Mouse (Mus musculus) liver, embryonic 11.5 days (tissue): ENCODE results near the gene Kat6b. TPM values are rescaled to one million over a fixed set of nuclear protein-coding genes. Genes with fewer than 3 reads are reported as not detected.

ENCODE experiments used
- ATAC-seq: fragments of 200-750 bp; cut with Nextera tagmentation; replicated peaks from 2 replicates; pipeline ENCODE4 v1.8.0; 2017; ENCODE audit warnings: moderate number of reproducible peaks, mild to moderate bottlenecking, moderate TSS enrichment, moderate library complexity; ENCODE audit not compliant: low FRiP score
- DNase-seq: peaks from one replicate; pipeline ENCODE4 v3.0.0-alpha.2; 2017; ENCODE audit warnings: low spot score
- H3K27ac ChIP-seq: fragments of 300-500 bp; sonication (generic); 2 replicates; pipeline ENCODE4 v1.5.1; 2014; ENCODE audit warnings: mild to moderate bottlenecking, low read depth, low read length, control low read depth
- H3K27me3 ChIP-seq: fragments of 300-500 bp; sonication (generic); replicated peaks from 2 replicates; pipeline ENCODE4 v1.6.1; 2014; ENCODE audit warnings: low read length, mixed read lengths; ENCODE audit not compliant: control insufficient read depth, insufficient read depth
- H3K36me3 ChIP-seq: fragments of 300-500 bp; sonication (generic); 2 replicates; pipeline ENCODE4 v1.6.1; 2014; ENCODE audit warnings: mild to moderate bottlenecking, low read length, moderate library complexity, mixed read lengths; ENCODE audit not compliant: control insufficient read depth, insufficient read depth
- H3K4me1 ChIP-seq: fragments of 300-500 bp; sonication (generic); replicated peaks from 2 replicates; pipeline ENCODE4 v1.6.1; 2014; ENCODE audit warnings: low read length, mixed read lengths; ENCODE audit not compliant: control insufficient read depth, insufficient read depth
- H3K4me2 ChIP-seq: fragments of 300-500 bp; sonication (generic); 2 replicates; pipeline ENCODE4 v1.6.1; 2014; ENCODE audit warnings: mild to moderate bottlenecking, control low read depth, moderate library complexity
- H3K4me3 ChIP-seq: fragments of 300-500 bp; sonication (generic); 2 replicates; pipeline ENCODE4 v1.5.1; 2014; ENCODE audit warnings: low read depth, low read length, control low read depth
- H3K9ac ChIP-seq: fragments of 300-500 bp; sonication (generic); 2 replicates; pipeline ENCODE4 v1.6.1; 2014; ENCODE audit warnings: low read depth, low read length, control low read depth
- H3K9me3 ChIP-seq: fragments of 300-500 bp; sonication (generic); 2 replicates; pipeline ENCODE4 v1.6.1; 2016; ENCODE audit warnings: low read length, inconsistent platforms, mixed read lengths; ENCODE audit not compliant: control insufficient read depth
- WGBS: fragments of 180-500 bp; shearing (Covaris S2); extraction: QIAGEN DNeasy Blood & Tissue Kit; methylation state at CpG from one replicate; pipeline ENCODE4 v1.1.7; 2014; 5-methylcytosine and 5-hydroxymethylcytosine counted together
- polyA plus RNA-seq: library from polyadenylated mRNA; unstranded; fragments of >200 nt; fragmentation: Nextera tagmentation; extraction: Ambion mirVana; gene quantifications from 2 replicates; pipeline ENCODE4 v1.2.1, GENCODE M21; 2014

Kat6b gene
- polyA plus RNA-seq, 1 experiment from 2014 or later, result 6.7 TPM

DNA sequence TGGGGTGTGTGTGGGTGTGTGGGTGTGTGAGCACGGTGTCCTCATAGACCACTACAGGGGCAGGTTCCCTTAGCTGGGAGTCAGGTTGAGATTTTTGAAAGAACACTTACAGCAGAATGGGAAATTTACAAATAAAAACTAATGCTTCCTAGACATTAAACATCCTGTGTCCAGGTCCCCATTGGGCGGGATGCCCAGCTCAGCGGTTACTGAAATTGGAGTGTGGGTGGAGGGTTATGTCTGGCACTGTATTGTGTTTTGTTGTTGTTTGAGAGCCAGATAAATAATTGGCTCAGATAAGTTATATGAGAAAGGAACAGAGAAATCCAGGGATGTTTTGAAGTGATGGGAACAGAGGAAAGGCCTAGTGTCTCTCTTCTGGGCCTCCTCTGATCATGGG is 209.8 kb downstream of the Kat6b start:
- no peak for ATAC-seq
- Histone ChIP-seq H3K9me3 (no peaks in the 10 kb centered on the region), H3K4me2 (no peak overlapping the region), H3K27me3 (peaks cover 8% of the 10 kb centered on the region), H3K4me1 (peaks cover 3% of the 10 kb centered on the region), H3K4me3 (no peak overlapping the region), H3K36me3 (no peaks in the 10 kb centered on the region), H3K27ac (no peak overlapping the region), H3K9ac (no peak overlapping the region)
- no peak for DNase-seq
- 79% methylated on average over 3 of the region's 3 CpGs for WGBS

- no peak overlapping the region for H3K4me3 ChIP-seq
- no peak overlapping the region for H3K27ac ChIP-seq
- no peaks in the 10 kb centered on the region for H3K27me3 ChIP-seq
- 72% methylated on average over 6 of the region's 6 CpGs for WGBS
- H3K4me2 ChIP-seq, result no peak overlapping the region
- no peak overlapping the region for H3K9ac ChIP-seq
- no peak for DNase-seq
- no peaks in the 10 kb centered on the region for H3K36me3 ChIP-seq
- no peaks in the 10 kb centered on the region for H3K9me3 ChIP-seq
- ATAC-seq, result no peak
- peaks cover 9% of the 10 kb centered on the region for H3K4me1 ChIP-seq
Measured at GRCm38 (mm10) chr14:21695020-21695419, 213.8 kb downstream of the Kat6b start.

DNA sequence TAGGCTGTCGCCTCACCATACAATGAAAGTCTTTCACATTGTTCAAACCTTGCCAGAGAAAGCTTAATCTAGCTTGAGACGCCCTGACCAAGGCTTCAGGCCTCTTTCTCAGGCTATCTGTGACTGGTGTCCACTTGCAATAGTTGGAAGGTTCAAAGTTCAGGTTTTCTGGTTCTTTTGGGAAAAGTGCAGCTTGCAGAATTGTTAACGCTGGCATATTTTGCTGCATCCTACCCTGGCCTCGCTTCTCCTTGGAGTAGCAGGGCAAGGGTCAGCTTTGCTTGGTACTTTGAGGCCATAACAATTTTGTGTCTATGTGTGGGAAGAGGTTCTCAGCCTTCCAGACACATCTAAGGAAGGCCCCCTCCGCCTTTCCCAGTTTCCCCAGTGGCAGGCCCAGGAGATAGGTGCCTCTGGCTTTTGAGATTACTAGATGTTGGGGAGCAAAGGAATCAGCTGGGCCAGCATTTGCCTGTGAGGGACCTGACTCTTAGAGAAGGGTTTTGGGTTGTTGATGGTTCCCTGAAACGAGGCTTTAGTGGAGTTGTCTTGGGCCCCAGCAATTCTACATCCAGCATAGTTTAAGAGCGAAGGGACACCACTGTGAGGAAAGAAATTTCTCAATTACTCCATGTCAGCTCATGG is 215.1 kb downstream of the Kat6b start:
- Histone ChIP-seq H3K4me1 (peaks cover 9% of the 10 kb centered on the region), H3K36me3 (no peaks in the 10 kb centered on the region), H3K4me2 (no peak overlapping the region), H3K4me3 (no peak overlapping the region), H3K27me3 (no peaks in the 10 kb centered on the region), H3K27ac (no peak overlapping the region), H3K9ac (no peak overlapping the region), H3K9me3 (no peaks in the 10 kb centered on the region)
- 73% methylated on average over 7 of the region's 7 CpGs for WGBS
- ATAC-seq (no peak), DNase-seq (no peak)

DNA sequence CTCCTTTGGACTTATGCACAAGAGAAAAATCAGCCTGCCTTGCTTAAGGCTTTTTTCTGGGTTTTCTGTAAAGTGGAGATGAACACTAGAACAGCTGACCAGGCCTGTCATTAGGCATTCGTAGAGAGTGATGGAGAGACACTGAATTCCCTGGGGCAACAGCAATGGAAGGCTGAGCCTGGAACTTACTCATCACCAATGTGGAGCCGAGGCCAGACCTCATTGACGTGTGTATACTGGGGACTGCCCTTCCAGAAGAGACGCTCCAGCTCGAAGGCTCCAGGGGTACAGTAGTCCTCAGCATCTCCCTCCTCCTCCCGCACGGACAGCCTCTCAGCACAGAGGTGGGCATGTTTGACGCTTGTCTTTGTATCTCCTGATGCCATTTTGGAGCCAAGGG is 221.5 kb downstream of the Kat6b start:
- no peak for ATAC-seq
- Histone ChIP-seq H3K4me1 (0 out of 2 replicates have a peak, but pooled peaks cover 6% of the 10 kb centered on the region), H3K4me3 (no peak overlapping the region), H3K27ac (no peak overlapping the region), H3K36me3 (no peaks in the 10 kb centered on the region), H3K4me2 (no peak overlapping the region), H3K9me3 (no peaks in the 10 kb centered on the region), H3K27me3 (no peaks in the 10 kb centered on the region), H3K9ac (no peak overlapping the region)
- 90% methylated on average over 8 of the region's 8 CpGs for WGBS
- DNase-seq, result no peak

GRCm38 (mm10) chr14:21703255-21703654 is 222.0 kb downstream of the Kat6b start:
- DNase-seq (no peak), ATAC-seq (no peak)
- WGBS, result 41% methylated on average over 5 of the region's 5 CpGs
- no peaks in the 10 kb centered on the region for H3K9me3 ChIP-seq
- H3K27me3 ChIP-seq, result no peaks in the 10 kb centered on the region
- no peak overlapping the region for H3K4me3 ChIP-seq
- no peak overlapping the region for H3K9ac ChIP-seq
- 0 out of 2 replicates have a peak, but pooled peaks cover 6% of the 10 kb centered on the region for H3K4me1 ChIP-seq
- no peaks in the 10 kb centered on the region for H3K36me3 ChIP-seq
- no peak overlapping the region for H3K27ac ChIP-seq
- no peak overlapping the region for H3K4me2 ChIP-seq

DNA sequence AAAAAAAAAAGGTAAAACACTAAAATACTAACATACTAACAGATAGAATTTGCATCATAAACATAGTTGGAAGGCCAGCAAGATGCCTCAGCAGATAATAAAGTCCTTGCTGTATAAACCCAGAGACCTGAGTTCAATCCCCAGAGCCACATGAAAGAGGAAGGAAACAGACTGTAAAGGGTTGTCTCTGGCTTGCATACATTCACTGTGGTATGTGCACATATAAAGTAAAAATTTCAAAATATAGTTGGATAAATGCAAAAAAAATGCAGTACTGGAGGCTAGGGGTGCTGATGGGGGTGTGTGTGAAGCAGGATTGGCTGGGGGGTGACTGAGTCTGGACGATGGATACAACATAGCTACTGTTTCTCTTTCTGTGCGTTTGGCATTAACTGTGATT is 224.2 kb downstream of the Kat6b start:
- DNase-seq (no peak), ATAC-seq (no peak)
- Histone ChIP-seq H3K4me2 (no peak overlapping the region), H3K27ac (no peak overlapping the region), H3K4me1 (0 out of 2 replicates have a peak, but pooled peaks cover 6% of the 10 kb centered on the region), H3K9me3 (no peaks in the 10 kb centered on the region), H3K9ac (no peak overlapping the region), H3K4me3 (no peak overlapping the region), H3K27me3 (no peaks in the 10 kb centered on the region), H3K36me3 (no peaks in the 10 kb centered on the region)
- WGBS, result 79% methylated on average over 2 of the region's 2 CpGs

DNA sequence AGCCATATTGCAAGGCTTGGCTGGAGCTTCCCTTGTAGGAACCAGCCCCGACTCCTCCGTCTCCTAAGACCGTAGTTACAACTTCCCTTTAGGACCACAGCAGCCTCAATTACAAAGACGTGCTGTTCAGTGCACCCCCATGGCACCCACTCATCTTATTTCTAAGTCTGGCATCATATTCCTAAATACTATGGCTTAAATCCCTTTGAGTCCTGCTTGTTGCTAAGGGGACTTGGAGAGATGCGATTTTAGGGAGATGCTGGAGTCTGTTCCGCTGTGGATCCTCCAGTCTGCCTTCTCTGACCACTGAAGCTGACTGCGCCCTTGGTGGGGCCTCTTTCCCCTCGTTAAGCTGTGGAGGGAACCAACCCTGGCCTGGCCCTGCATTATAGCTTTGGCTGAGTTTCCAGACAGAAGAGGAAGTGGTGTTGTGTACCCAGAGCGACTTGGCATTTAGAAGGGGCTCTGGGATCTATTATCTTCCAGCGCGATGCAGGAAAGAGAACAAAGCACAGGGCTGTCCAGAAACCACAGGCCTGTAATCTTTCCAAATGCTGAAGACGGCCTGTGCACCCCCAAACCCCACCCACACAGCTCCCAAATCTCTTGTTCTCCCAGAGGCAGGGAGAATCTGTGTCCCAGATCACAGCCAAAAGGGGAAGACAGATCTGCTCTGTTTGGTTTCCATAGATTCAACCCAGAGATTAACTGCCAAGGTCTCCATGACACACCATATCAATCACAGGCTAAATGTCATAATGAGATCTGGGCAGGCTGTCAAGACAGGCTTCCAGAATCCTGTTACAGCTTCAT is 225.7 kb downstream of the Kat6b start:
- H3K36me3 ChIP-seq, result no peaks in the 10 kb centered on the region
- WGBS, result 32% methylated on average over 12 of the region's 12 CpGs
- H3K27ac ChIP-seq, result peak overlapping the region; percentile 41
- H3K4me3 ChIP-seq, result no peak overlapping the region
- no peaks in the 10 kb centered on the region for H3K27me3 ChIP-seq
- H3K9ac ChIP-seq, result no peak overlapping the region
- H3K4me1 ChIP-seq, result 0 out of 2 replicates have a peak, but pooled peaks cover 6% of the 10 kb centered on the region
- DNase-seq (no peak), ATAC-seq (no peak)
- H3K4me2 ChIP-seq, result no peak overlapping the region
- no peaks in the 10 kb centered on the region for H3K9me3 ChIP-seq

DNA sequence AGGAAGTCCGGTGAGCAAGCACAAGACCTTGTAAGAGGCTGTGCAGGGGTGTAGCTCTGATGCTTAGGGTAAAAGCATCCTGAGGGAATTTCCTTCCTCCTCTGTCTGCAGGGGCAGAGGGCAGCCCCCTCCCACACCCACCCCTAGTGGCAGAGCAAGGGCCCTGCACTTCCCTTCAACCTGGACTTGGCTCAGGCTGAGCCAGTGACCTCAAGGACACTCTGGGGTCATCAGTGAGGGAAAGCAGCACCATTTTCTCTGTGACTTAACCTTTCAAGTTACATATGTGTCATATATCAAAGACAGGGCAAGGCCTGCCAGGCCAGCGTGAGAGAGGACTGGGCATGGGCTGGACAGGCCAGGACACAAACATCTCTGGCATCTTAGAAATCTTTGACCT is 228.3 kb downstream of the Kat6b start:
- Histone ChIP-seq H3K36me3 (no peaks in the 10 kb centered on the region), H3K4me2 (no peak overlapping the region), H3K27ac (no peak overlapping the region), H3K4me3 (no peak overlapping the region), H3K27me3 (no peaks in the 10 kb centered on the region), H3K4me1 (0 out of 2 replicates have a peak, but pooled peaks cover 6% of the 10 kb centered on the region), H3K9me3 (no peaks in the 10 kb centered on the region), H3K9ac (no peak overlapping the region)
- no peak for ATAC-seq
- WGBS, result 66% methylated on average over 2 of the region's 2 CpGs
- no peak for DNase-seq

- H3K27me3 ChIP-seq, result no peaks in the 10 kb centered on the region
- 73% methylated on average over 2 of the region's 2 CpGs for WGBS
- no peaks in the 10 kb centered on the region for H3K36me3 ChIP-seq
- no peaks in the 10 kb centered on the region for H3K9me3 ChIP-seq
- ATAC-seq (no peak), DNase-seq (no peak)
- 0 out of 2 replicates have a peak, but pooled peaks cover 6% of the 10 kb centered on the region for H3K4me1 ChIP-seq
- no peak overlapping the region for H3K4me2 ChIP-seq
- H3K27ac ChIP-seq, result no peak overlapping the region
- no peak overlapping the region for H3K9ac ChIP-seq
- no peak overlapping the region for H3K4me3 ChIP-seq
Measured at GRCm38 (mm10) chr14:21711231-21711630, 230.0 kb downstream of the Kat6b start.
